Mouse (Mus musculus) liver, embryonic 13.5 days (tissue): Measurements from ENCODE around the gene Fbxo44. TPM values are rescaled to one million over a fixed set of nuclear protein-coding genes. Genes with fewer than 3 reads are reported as not detected.
"Not testable (repeated sequence)": the region's sequence is repeated elsewhere in the genome, so short reads cannot be mapped to it uniquely, and the experiment has no call there.

Experiments
- ATAC-seq: fragments of 200-750 bp; cut with Nextera tagmentation; 2 replicates; pipeline ENCODE4 v1.8.0; 2017; ENCODE audit warnings: low read depth, mild to moderate bottlenecking, moderate number of reproducible peaks, moderate library complexity
- DNase-seq: peaks from one replicate; pipeline ENCODE4 v3.0.0; 2022
- H3K27ac ChIP-seq: fragments of 300-500 bp; sonication (generic); 2 replicates; pipeline ENCODE4 v1.5.1; 2015; ENCODE audit warnings: moderate library complexity, mild to moderate bottlenecking, inconsistent platforms
- H3K27me3 ChIP-seq: fragments of 300-500 bp; sonication (generic); 2 replicates; pipeline ENCODE4 v1.6.1; 2015; ENCODE audit warnings: mild to moderate bottlenecking, inconsistent platforms
- H3K36me3 ChIP-seq: fragments of 300-500 bp; sonication (generic); 2 replicates; pipeline ENCODE4 v1.6.1; 2015; ENCODE audit warnings: mild to moderate bottlenecking, inconsistent platforms
- H3K4me1 ChIP-seq: fragments of 300-500 bp; sonication (generic); replicated peaks from 2 replicates; pipeline ENCODE4 v1.6.1; 2015; ENCODE audit warnings: inconsistent platforms
- H3K4me2 ChIP-seq: fragments of 300-500 bp; sonication (generic); 2 replicates; pipeline ENCODE4 v1.6.1; 2015; ENCODE audit warnings: inconsistent platforms, mild to moderate bottlenecking, moderate library complexity
- H3K4me3 ChIP-seq: fragments of 300-500 bp; sonication (generic); replicated peaks from 2 replicates; pipeline ENCODE4 v1.5.1; 2015; ENCODE audit warnings: mild to moderate bottlenecking, inconsistent platforms
- H3K9ac ChIP-seq: fragments of 300-500 bp; sonication (generic); 2 replicates; pipeline ENCODE4 v1.6.1; 2015; ENCODE audit warnings: mild to moderate bottlenecking, inconsistent platforms
- H3K9me3 ChIP-seq: fragments of 300-500 bp; sonication (generic); replicated peaks from 2 replicates; pipeline ENCODE4 v1.6.1; 2016; ENCODE audit warnings: inconsistent platforms
- WGBS: fragments of 180-500 bp; shearing (Covaris S2); methylation state at CpG from one replicate; pipeline ENCODE4 v1.1.7; 2015; ENCODE audit not compliant: insufficient replicate concordance; 5-methylcytosine and 5-hydroxymethylcytosine counted together
- polyA plus RNA-seq: library from polyadenylated mRNA; unstranded; fragments of >200 nt; fragmentation: Nextera tagmentation; extraction: Ambion mirVana; gene quantifications from 2 replicates; pipeline ENCODE4 v1.2.1, GENCODE M21; 2015

Fbxo44 gene
- polyA plus RNA-seq, 1 experiment from 2014 or later = 1.0 TPM

DNA sequence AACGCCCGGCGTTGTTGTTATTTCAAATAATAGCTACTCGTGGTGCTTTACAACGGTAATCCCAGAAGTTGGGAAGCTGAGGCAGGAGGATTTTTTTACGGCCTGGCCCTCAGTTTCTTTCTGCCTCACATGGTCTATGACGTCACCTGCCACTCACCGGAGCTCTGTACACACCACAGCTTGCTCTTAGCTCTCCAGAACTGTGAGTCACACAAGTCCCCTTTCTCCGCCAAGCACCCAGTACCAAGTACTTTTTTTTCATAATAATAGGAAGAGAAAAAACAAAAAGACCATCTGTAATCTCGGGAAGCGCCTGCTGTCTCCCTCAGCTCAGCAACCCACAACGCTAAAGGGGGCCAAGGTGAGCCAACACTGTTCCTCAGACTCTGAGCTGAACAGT lies 21.2 kb upstream of the Fbxo44 start:
- 71% methylated on average over 12 of the region's 12 CpGs for WGBS
- DNase-seq (no peak), ATAC-seq (no peak)
- H3K36me3 ChIP-seq = no peaks in the 10 kb centered on the region
- H3K9me3 ChIP-seq = no peaks in the 10 kb centered on the region
- H3K4me1 ChIP-seq = no peaks in the 10 kb centered on the region
- peaks cover 56% of the 10 kb centered on the region for H3K27me3 ChIP-seq
- no peak overlapping the region for H3K9ac ChIP-seq
- H3K4me3 ChIP-seq = no peak overlapping the region
- no peak overlapping the region for H3K4me2 ChIP-seq
- no peak overlapping the region for H3K27ac ChIP-seq

DNA sequence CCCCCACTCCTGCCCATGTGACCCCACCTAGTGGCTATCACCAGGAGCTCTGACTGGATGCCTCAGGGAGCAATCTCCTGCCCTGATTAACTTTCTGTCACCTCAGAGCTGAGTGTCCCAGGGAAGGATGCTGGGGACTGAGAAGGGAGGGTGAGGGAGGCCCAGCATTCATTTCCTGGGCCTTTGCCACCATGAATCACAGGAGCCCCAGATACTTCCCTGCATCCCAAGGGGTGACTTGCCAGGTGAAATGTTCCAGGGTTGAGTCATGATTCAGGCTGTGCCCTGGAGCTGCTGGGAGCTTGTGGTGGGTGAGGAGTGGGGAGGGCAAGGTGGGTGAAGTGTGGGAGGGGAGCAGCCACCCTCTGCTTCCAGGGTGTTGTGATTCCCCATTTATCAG lies 17.4 kb upstream of the Fbxo44 start:
- Histone ChIP-seq H3K36me3 (no peaks in the 10 kb centered on the region), H3K4me2 (no peak overlapping the region), H3K4me1 (no peaks in the 10 kb centered on the region), H3K27me3 (peaks cover 79% of the 10 kb centered on the region), H3K27ac (no peak overlapping the region), H3K9ac (no peak overlapping the region), H3K4me3 (no peak overlapping the region), H3K9me3 (no peaks in the 10 kb centered on the region)
- ATAC-seq (no peak), DNase-seq (no peak)

DNA sequence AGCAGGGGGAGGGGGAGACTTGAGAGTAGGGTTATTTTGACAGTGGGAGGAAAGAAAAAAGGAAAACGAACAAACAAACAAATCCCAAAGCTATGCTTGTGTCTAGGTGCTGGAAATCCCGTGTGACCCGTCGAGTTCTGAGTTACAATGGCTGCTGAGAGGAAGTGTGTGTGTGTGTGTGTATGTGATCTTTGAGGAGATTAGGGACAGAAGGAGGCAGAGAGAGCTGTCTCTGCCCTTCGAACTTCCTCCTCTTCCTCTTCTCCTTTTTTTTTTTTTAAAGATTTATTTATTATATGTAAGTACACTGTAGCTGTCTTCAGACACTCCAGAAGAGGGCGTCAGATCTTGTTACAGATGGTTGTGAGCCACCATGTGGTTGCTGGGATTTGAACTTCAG lies 16.3 kb upstream of the Fbxo44 start:
- H3K4me1 ChIP-seq, H3K4me2 ChIP-seq, DNase-seq, H3K4me3 ChIP-seq, H3K36me3 ChIP-seq, H3K9ac ChIP-seq, H3K9me3 ChIP-seq, ATAC-seq, H3K27ac ChIP-seq: not testable (repeated sequence)
- peaks cover 84% of the 10 kb centered on the region for H3K27me3 ChIP-seq
- 15% methylated on average over 5 of the region's 6 CpGs for WGBS

DNA sequence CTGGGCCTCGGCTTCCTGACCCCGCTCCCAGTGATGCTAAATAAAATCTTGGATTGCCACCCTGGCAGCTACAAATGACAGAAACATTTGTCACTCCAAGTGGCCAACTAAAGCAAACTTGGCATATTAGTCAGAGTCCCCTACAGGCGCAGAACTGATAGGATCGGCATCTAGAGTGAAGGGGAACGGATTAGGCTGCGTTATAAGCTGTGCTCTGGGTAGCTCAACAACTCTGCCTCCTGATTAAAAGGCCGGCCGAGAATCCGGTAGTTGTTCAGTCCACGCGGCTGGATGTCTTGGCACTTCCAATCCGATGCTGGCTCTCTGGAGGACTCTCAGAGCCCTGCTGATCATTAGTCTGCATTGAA lies 14.2 kb upstream of the Fbxo44 start:
- no peak overlapping the region for H3K27ac ChIP-seq
- no peak for ATAC-seq
- 20% methylated on average over 12 of the region's 12 CpGs for WGBS
- no peak overlapping the region for H3K4me2 ChIP-seq
- no peaks in the 10 kb centered on the region for H3K4me1 ChIP-seq
- no peaks in the 10 kb centered on the region for H3K36me3 ChIP-seq
- H3K9ac ChIP-seq = no peak overlapping the region
- no peak overlapping the region for H3K4me3 ChIP-seq
- DNase-seq = no peak
- H3K9me3 ChIP-seq = no peaks in the 10 kb centered on the region
- H3K27me3 ChIP-seq = peaks cover 94% of the 10 kb centered on the region

DNA sequence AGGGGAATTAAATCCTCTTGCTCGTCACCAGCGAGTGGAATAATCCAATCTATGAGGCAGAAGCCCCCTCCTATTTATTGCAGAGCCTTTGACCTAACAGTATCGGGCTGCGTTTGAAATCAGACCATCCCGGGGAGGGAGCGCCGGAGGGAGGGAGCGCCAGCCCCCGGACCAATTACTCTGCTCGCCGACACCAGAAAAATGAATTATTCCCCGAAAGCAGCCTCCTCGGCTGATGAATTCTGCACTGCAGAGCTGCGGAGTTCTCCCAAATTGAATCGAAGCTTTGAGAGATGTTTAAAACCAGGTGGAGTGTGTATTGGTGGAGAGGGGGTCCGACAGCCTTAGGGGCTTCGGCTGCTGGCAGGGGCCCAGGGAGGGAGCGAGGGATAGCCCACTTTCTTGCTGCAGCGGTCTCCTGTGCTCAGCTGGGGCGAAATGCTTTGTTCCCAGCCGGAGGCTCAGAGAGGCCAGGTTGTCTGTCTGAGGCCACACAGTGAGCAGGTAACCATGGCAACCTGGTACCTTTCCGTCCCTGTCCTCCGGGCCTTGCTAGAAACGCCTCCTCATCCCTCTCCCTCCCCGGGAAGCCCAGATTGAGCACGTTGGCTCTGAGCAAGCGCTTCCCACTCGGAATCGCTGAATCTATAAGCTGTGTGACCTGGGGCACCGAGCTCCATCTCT lies 13.7 kb upstream of the Fbxo44 start:
- 6% methylated on average over 30 of the region's 30 CpGs for WGBS
- no peak for ATAC-seq

DNA sequence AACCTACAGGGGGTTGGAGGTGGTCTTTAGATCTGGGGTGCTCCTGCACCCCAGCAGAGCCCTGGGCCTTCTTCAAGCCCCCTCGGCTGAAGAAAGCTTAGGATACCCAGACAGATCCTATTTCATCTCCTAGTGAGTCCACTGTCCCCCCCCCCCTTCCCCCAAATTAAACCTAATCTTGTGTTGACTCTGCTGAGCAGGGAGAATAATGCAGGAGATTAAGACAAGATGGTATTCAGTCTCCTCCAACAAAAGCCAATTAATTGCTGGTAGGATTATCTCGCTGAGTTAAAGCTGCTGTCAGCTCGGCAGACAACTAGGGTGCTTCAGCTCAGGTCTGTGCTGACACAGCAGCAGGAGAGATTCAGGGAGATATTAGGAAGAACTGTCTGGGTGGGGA lies 11.0 kb upstream of the Fbxo44 start:
- no peak overlapping the region for H3K27ac ChIP-seq
- H3K4me2 ChIP-seq = no peak overlapping the region
- no peaks in the 10 kb centered on the region for H3K4me1 ChIP-seq
- no peaks in the 10 kb centered on the region for H3K9me3 ChIP-seq
- 43% methylated on average over 3 of the region's 3 CpGs for WGBS
- H3K9ac ChIP-seq = no peak overlapping the region
- no peak overlapping the region for H3K4me3 ChIP-seq
- peaks cover 88% of the 10 kb centered on the region for H3K27me3 ChIP-seq
- ATAC-seq (no peak), DNase-seq (no peak)
- H3K36me3 ChIP-seq = no peaks in the 10 kb centered on the region

More for the DNA sequence above, 13.7 kb upstream of the Fbxo44 start:
- DNase-seq = no peak
- H3K4me1 ChIP-seq = no peaks in the 10 kb centered on the region
- no peak overlapping the region for H3K4me2 ChIP-seq
- peaks cover 92% of the 10 kb centered on the region for H3K27me3 ChIP-seq
- no peaks in the 10 kb centered on the region for H3K9me3 ChIP-seq
- H3K36me3 ChIP-seq = no peaks in the 10 kb centered on the region
- no peak overlapping the region for H3K27ac ChIP-seq
- no peak overlapping the region for H3K9ac ChIP-seq
- no peak overlapping the region for H3K4me3 ChIP-seq

DNA sequence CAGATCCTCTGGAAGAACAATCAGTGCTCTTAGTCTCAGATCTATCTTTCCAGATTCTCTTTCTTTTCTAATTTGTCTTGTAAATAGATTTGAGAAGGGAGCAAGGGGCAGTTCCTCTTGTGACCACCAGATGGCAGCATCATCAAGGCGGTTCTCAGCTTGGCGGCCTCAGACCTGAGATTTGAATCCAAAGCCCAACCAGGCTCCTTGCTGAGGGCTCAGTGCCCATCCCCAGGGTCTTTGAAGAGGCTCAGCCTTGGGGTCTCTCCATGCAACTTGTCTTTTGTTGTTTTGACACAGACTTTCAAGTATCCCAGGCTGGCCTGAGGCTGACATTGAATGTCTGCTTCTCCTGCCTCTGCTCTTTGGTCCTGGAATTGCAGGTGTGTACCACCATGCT lies 10.6 kb upstream of the Fbxo44 start:
- H3K4me3 ChIP-seq = no peak overlapping the region
- no peak overlapping the region for H3K9ac ChIP-seq
- DNase-seq = no peak
- H3K9me3 ChIP-seq = no peaks in the 10 kb centered on the region
- 3% methylated on average over 2 of the region's 2 CpGs for WGBS
- no peak overlapping the region for H3K27ac ChIP-seq
- H3K27me3 ChIP-seq = peaks cover 88% of the 10 kb centered on the region
- H3K36me3 ChIP-seq = no peaks in the 10 kb centered on the region
- H3K4me2 ChIP-seq = no peak overlapping the region
- no peak for ATAC-seq
- H3K4me1 ChIP-seq = no peaks in the 10 kb centered on the region

DNA sequence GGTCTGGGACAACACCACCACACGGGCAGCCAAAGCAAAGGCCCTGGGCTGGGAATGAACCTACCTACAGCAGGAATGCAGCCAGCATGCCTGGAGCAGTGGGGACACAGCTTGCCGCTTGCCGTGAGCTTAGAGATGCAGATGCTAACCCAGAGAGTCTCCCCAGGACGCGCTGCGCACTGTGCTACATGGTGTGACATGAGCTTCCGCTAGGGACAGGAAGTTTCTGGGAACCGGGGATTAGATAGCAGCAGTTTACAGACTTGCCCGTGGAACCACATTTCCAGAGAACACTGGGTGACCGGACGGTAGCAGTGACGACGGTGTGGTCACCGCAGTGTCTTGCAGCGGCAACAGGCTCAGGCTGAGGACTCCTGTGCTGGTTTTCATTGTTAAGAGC lies 9.3 kb upstream of the Fbxo44 start:
- ATAC-seq = no peak
- H3K4me2 ChIP-seq = no peak overlapping the region
- WGBS = 8% methylated on average over 15 of the region's 15 CpGs

DNA sequence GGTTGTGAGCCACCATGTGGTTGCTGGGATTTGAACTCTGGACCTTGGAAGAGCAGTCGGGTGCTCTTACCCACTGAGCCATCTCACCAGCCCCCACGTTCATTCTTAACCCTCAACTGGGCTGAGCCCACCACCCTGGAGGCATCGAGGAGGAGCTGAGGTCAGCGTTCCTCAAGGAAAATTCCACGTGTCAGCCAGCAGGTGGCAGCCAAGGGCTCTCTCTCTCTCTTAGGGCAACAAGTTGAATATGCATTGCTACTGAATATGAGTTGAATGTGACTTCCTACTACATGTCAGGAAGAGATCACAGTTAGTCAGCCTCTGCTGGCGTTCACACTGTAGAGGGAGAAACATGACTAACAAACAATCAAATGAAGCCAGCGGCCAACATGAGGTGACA lies 8.0 kb upstream of the Fbxo44 start:
- Histone ChIP-seq H3K4me3 (no peak overlapping the region), H3K27ac (no peak overlapping the region), H3K4me2 (no peak overlapping the region), H3K4me1 (peaks cover 11% of the 10 kb centered on the region; the same call in 1 of the 2 replicates), H3K9ac (no peak overlapping the region), H3K36me3 (no peaks in the 10 kb centered on the region), H3K9me3 (no peaks in the 10 kb centered on the region), H3K27me3 (peaks cover 88% of the 10 kb centered on the region)
- DNase-seq = no peak
- 13% methylated on average over 7 of the region's 7 CpGs for WGBS
- no peak for ATAC-seq

More for the DNA sequence above, 9.3 kb upstream of the Fbxo44 start:
- no peak overlapping the region for H3K9ac ChIP-seq
- DNase-seq = no peak
- peaks cover 3% of the 10 kb centered on the region; the same call in 1 of the 2 replicates for H3K4me1 ChIP-seq
- H3K27me3 ChIP-seq = peaks cover 88% of the 10 kb centered on the region
- H3K9me3 ChIP-seq = no peaks in the 10 kb centered on the region
- no peaks in the 10 kb centered on the region for H3K36me3 ChIP-seq
- no peak overlapping the region for H3K27ac ChIP-seq
- no peak overlapping the region for H3K4me3 ChIP-seq

DNA sequence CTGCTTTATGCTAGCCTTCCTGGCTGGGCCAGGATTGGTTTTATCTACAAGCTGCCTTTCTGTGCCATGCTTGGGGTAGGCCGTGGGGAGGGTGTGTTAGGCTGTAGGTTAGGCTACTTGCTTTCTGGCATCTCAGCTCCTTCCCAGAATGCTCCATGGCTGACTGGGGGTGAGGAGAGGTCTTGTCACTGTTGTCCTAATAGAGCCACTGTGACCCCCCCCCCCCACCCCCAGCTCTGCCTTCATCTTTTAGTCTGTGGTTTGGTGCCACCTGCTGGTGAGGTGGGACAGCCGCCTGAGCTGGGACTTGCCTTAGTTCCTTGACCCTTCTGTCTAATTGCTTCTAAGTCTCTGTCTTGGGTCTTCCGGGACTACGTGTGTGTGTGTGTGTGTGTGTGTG lies 6.7 kb upstream of the Fbxo44 start:
- Histone ChIP-seq H3K27ac (no peak overlapping the region), H3K4me3 (no peak overlapping the region), H3K4me2 (no peak overlapping the region), H3K36me3 (no peaks in the 10 kb centered on the region), H3K4me1 (peaks cover 11% of the 10 kb centered on the region; the same call in 1 of the 2 replicates), H3K9ac (no peak overlapping the region), H3K27me3 (peaks cover 88% of the 10 kb centered on the region), H3K9me3 (no peaks in the 10 kb centered on the region)
- ATAC-seq = no peak
- 18% methylated on average over 4 of the region's 4 CpGs for WGBS
- DNase-seq = no peak

DNA sequence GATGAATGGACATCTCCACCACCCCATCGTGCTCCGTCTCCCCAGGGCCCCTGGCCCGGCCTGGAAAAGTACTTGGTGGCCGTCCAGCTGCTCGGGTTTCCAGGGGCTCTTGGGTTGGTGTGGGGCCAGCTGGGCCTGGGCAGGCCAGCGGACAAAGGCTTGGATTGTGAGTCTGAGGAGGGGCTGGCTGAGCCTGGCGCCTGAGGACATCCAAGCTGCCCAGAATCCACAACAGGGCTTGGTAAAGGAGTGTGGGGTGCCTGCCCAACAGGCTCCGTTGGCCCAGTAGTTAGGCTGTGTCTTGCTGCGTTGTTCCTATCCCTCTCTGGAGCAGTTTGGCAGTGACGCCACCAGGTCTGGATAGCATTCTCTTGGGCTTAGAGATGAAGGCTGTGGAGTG lies 6.1 kb upstream of the Fbxo44 start:
- Histone ChIP-seq H3K9ac (no peak overlapping the region), H3K36me3 (no peaks in the 10 kb centered on the region), H3K9me3 (no peaks in the 10 kb centered on the region), H3K27ac (no peak overlapping the region), H3K4me3 (no peak overlapping the region), H3K4me2 (no peak overlapping the region), H3K4me1 (peaks cover 11% of the 10 kb centered on the region; the same call in 1 of the 2 replicates), H3K27me3 (peaks cover 88% of the 10 kb centered on the region)
- 19% methylated on average over 10 of the region's 10 CpGs for WGBS
- no peak for DNase-seq
- no peak for ATAC-seq

DNA sequence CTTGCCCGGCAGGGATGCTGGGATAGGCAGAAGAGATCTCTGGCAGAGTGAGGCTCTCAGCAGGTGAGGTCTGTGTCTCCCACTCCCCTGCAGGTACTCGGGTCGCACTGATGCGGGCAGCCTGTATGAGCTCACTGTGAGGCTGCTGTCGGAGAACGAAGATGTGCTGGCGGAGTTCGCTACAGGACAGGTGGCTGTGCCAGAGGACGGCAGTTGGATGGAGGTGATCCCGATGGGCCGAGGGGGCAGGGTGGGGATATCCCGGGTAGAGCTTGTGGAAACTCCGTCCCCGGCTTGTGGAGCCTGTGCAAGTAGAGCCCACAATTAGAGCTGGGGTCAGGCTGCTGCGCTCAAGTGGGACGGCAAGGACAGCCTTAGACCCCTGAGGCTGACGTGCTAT lies 5.3 kb upstream of the Fbxo44 start:
- ATAC-seq (no peak), DNase-seq (no peak)
- H3K27ac ChIP-seq = no peak overlapping the region
- H3K9me3 ChIP-seq = no peaks in the 10 kb centered on the region
- H3K27me3 ChIP-seq = peaks cover 90% of the 10 kb centered on the region
- no peak overlapping the region for H3K4me2 ChIP-seq
- H3K4me1 ChIP-seq = peaks cover 17% of the 10 kb centered on the region
- WGBS = 15% methylated on average over 17 of the region's 17 CpGs
- no peak overlapping the region for H3K9ac ChIP-seq
- H3K36me3 ChIP-seq = no peaks in the 10 kb centered on the region
- H3K4me3 ChIP-seq = no peak overlapping the region
